Mouse (Mus musculus) gastrocnemius, adult 8-10 months (tissue): Measurements from ENCODE around the gene Tpte. TPM values are rescaled to one million over a fixed set of nuclear protein-coding genes. Genes with fewer than 3 reads are reported as not detected.
"Not testable (repeated sequence)": the region's sequence is repeated elsewhere in the genome, so short reads cannot be mapped to it uniquely, and the experiment has no call there.

Experiments used
- DNase-seq, 2 experiments: peaks; one replicate each; pipeline ENCODE4 v3.0.0; 2022; ENCODE audit warnings: low spot score in 2 of 2
- total RNA-seq, 4 experiments: library from RNA; stranded (reverse); gene quantifications; 2 replicates each; pipeline ENCODE4 v1.2.4; 2022

Gene Tpte
- total RNA-seq = not detected

DNA sequence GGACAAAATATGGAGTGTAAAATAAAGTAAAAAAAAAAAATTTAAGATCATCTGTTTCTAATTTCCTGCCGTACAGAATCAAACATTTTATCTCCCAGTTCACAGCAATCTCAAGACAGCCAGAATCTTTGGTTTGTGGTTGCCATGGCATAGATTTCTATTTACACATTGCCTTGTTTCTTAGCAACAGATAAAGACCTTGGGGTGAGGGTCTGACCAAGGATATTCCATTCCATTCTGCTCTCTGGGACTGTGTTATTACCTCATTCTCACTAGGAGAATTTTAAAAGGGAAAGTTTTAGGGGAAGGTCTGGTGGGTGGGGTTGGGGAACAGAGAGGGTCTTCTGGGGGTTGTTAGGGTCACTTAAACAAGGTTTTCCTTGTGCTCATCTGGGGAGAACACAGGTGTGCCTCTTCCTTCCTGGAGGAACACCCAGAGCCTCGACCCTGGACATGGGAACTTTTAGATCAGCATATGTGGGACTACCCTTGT, at the start of gene Tpte:
Gene Tpte (plus strand): TSS at position 443 of the 493 bp plus-strand sequence.
- no peak for DNase-seq

- DNase-seq = no peak
Observed at GRCm38 (mm10) chr8:22242986-22243385, 40.3 kb upstream of the Tpte start.

DNA sequence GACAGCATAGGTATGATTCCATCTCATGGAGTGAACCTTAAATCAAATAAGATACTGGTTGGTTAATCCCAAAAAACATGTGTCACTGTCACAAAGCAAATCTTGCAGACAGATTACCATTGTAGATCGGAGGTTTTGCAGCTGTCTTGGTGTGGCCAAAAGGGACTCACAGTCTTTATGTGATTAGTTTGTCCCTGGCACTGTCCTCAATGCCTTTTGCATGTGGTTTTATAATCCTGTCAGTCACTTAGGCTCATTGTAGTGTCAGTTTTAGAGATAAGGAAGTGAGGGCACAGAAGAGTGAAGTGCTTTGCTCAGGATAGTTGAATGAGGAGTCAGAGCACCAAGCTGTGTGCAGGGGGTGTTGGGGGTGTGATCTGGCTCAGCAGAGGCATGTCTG, 37.6 kb upstream of the Tpte start:
- DNase-seq = no peak

GRCm38 (mm10) chr8:22247956-22248355, 35.3 kb upstream of the Tpte start:
- no peak for DNase-seq

DNA sequence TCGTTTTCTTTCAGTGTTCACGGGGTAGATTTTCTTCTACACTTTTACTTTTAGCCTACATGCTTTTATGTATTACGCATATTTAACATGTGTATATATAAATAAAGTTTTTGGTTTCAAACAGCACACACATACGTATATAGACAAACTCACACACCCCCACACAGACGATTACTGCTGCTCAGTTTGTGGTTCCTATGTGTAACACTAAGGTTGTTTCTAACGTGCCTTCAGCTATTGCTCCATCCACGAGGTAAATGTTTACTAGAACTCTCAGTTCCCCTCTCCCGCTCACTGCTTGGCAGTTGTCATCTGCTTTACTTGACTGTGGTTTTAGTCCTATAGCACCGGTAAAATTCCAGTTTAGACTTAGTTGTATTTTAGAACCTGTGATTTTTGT, 34.2 kb upstream of the Tpte start:
- no peak for DNase-seq

GRCm38 (mm10) chr8:22258946-22259450, 24.2 kb upstream of the Tpte start:
- no peak for DNase-seq

DNA sequence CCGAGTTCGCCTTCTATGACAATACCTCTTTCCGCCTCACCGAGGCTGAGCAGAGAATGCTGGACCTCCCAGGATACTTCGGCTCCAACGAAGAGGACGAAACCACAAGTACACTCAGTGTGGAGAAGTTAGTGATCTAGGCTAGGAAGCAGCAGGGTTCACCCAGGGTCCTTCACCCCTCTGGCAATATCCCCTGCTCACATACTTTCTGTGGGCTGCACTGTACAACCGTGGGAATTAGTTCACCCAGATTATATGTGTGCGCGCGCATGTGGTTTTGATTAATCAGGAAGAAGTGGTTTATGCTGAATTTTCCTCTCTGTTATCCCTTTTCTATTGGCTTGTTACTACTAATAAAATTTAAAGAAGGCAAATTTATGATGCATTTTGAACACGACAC, 23.7 kb upstream of the Tpte start:
- no peak for DNase-seq

- no peak for DNase-seq
Observed at GRCm38 (mm10) chr8:22260091-22260722, 23.0 kb upstream of the Tpte start.

DNA sequence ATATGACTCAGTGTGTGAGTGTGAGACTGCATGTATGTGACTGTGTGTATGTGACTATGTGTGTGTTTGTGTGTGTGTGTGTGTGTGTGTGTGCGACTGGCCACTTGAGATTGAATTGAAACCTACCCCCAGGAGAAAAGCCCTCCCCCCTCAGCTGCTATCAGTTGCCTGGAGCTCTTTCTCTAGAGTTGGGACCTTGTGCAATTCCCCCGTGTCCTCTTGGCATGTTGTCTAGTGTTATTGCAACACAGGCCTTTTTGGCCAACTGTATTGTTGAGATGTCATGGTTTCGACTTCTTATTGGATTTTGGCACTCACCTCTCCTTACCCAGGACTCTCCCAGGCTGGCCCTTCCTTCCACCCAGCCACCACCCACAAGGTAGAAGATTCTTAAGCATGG, 21.0 kb upstream of the Tpte start:
- peak in 1 of 2 experiments; percentile 36 for DNase-seq

GRCm38 (mm10) chr8:22264292-22264691, 18.9 kb upstream of the Tpte start:
- DNase-seq = no peak

DNA sequence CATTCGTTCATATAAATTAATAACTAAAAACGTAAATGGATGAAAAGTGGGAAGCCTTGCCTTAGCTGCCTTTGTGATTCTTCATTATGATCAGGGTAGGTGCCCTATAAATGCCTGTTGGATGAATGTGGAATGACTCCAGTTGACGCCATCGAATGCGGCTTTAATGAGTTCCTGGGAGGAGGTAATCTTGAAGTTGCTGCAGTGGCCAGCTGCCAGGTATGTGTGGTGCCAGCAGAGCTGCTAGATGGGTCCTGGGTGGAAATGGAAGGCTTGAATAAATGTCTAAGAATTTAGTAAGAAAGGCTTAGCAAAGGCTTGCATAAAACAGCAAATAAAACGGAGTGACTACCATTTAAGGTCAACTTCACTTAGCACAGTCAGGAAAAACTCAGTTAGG, 18.5 kb upstream of the Tpte start:
- DNase-seq = peak in 1 of 2 experiments; percentile 4

DNA sequence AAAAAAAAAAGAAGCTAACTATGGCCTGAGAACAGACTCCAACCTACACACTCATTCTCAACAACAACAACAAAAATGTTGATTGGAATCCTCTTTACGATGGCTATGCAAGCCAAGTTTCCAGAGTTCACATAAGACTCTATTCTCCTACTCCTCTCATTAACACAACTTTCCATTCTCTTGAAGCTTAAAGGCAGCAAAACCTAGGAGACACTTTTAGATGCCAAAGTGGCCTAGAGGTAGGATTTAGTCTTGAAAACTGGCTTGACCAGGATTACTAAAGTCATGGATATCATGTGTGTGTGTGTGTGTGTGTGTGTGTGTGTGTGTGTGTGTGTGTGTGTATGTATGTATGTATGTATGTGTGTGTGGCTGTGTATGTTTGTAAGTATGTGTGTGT, 18.0 kb upstream of the Tpte start:
- DNase-seq = no peak

DNA sequence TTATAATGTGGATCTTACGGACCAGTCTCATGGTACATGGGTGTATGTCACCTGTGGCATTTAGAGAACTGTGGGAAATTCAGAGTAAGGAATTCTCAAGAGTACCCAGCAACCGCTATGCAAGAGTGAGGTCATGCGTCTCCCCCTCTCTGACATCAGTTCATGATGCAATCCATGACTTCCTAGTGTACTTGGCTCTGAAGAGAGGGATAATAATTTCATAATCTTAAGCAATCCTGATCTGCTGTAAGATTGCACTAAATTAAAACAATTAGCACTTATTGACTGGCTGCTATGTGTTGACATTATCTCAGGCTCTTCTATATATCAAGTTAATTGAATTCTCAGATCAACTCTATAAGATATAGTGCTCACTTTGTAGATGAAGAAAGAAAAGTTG, 16.4 kb upstream of the Tpte start:
- DNase-seq = no peak

- DNase-seq = no peak
Observed at GRCm38 (mm10) chr8:22273142-22273541, 10.1 kb upstream of the Tpte start.

DNA sequence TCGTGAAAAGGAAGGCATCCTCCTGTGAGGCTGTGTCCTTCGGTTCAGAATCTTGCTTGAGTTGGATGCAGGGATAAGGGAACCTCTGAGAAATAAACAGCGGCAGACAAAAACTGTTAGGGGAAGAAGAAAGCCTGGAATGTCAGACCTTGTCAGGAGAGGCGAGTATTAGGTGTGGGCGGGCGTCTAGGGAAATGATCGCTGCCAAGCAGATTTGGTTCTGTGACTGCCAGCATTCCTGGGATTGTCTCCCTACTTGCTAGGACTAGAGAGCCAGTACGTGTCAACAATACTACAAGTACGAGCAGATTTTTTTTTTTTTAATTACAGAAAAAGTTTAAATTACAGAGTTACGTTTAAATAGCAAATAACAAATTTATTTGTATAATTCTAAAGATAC, 8.6 kb upstream of the Tpte start:
- DNase-seq = peak in 1 of 2 experiments; percentile 27

DNA sequence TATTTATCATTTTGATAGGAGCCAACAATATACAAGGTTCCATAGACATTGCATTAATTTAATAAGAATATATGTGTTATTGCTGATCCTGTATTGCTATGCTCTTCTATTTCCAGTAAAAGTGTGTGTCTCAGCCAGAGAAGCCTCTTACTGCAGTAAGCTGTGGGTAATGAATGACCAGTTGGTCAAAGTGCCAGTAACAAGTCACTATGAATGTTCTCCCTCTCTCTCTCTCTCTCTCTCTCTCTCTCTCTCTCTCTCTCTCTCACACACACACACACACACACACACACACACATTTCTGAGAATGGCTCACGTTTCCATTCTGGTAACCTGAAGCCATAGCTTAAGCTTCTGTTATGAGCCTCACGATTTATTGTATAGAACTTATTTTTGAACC, 19.1 kb downstream of the Tpte start:
- DNase-seq = no peak

- no peak for DNase-seq
Observed at GRCm38 (mm10) chr8:22302896-22303306, 19.7 kb downstream of the Tpte start.

- not testable (repeated sequence) for DNase-seq
Observed at GRCm38 (mm10) chr8:22304045-22304444, 20.8 kb downstream of the Tpte start.

GRCm38 (mm10) chr8:22306999-22307398, 23.8 kb downstream of the Tpte start:
- DNase-seq = no peak

DNA sequence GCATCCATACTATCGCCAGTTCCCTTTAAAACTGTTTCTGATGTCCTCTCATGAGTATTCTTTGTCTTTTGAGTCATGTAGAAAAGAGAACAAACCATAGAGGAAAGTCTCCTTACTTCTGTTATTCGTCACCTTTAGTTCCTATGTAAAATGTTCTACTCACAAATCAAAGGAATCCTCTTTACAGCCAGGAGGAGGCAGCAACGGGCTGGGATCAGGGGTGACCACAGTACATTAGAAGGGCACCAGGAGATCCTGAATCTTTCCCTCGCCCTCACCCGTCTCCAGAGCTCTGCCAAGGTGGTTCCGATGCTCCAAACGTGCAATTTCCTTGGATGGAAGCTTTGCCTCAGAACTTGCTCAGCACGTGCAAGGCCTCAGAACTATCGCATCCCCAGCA, 28.2 kb downstream of the Tpte start:
- no peak for DNase-seq

DNA sequence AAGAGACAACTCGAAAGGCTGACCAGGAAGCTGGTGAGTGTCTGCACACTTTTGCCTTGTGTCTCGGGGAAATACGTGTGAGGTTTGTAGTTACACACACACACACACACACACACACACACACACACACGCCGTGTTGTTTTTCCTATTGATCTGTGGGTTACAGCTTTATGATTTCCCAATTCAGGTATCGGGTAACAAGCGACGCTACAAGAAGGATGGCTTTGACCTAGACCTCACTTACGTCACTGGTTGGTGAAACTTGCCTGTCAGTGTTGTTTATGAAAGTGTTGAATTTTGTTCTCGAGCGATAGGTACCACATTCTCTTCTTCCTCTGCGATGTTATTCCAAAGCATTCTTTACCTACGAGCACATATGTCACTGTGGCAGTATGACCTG, 52.2 kb downstream of the Tpte start:
- no peak for DNase-seq

DNA sequence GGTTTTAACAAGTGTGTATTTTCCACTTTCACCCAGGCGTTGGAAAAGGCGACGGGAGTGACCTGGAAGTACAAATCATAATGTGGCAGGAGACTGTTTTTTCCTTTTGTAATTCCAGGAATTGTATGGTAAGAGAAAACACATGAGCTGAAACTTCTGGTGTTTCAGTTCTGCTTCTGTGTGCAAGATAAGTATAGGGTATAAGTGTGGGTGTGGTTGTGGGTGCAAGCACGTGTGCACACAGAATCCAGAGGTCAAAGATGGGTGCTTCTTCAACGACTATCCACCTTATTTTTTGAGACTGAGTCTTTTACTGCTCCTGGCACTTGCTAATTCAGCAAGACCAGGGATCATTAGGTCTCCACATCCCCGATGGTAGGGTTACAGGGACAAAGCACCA, 76.1 kb downstream of the Tpte start:
- no peak for DNase-seq

GRCm38 (mm10) chr8:22359882-22360281, 76.6 kb downstream of the Tpte start:
- DNase-seq = no peak

- DNase-seq = no peak
Observed at GRCm38 (mm10) chr8:22376311-22376710, 93.1 kb downstream of the Tpte start.
